Mouse (Mus musculus) CH12.LX (cell line): ENCODE data around the gene Tfr2. TPM values are rescaled to one million over a fixed set of nuclear protein-coding genes. Genes with fewer than 3 reads are reported as not detected.
A peak's percentile ranks its signal among the peaks of the same experiment; 100 is the strongest.

Source experiments
- DNase-seq: peaks from one replicate; pipeline ENCODE4 v3.0.0-alpha.2; 2013; ENCODE audit errors: extremely low read depth
- H3K27ac ChIP-seq: 2 replicates; pipeline ENCODE4 v1.5.1; 2012; ENCODE audit warnings: low read depth, mild to moderate bottlenecking, control low read depth, moderate library complexity; ENCODE audit not compliant: insufficient read depth
- H3K27me3 ChIP-seq: replicated peaks from 2 replicates; pipeline ENCODE3; 2012; ENCODE audit warnings: inconsistent platforms
- H3K36me3 ChIP-seq, 2 experiments: replicated peaks in 1 of 2; 2 replicates each; pipeline versions ENCODE3 to v1.6.1; 2012; ENCODE audit warnings: inconsistent platforms in 1 of 2, low read length in 1 of 2, mild to moderate bottlenecking in 1 of 2, mixed read lengths in 1 of 2, moderate library complexity in 1 of 2; ENCODE audit not compliant: control insufficient read depth in 1 of 2, insufficient read depth in 1 of 2
- H3K4me1 ChIP-seq, 2 experiments: 2 replicates each; pipeline ENCODE4 v1.6.1; 2012; ENCODE audit warnings: inconsistent platforms in 1 of 2, moderate library complexity in 1 of 2; ENCODE audit not compliant: insufficient read depth in 2 of 2, control insufficient read depth in 1 of 2
- H3K4me2 ChIP-seq: 2 replicates; pipeline ENCODE4 v1.6.1; 2012; ENCODE audit warnings: low read depth, mild to moderate bottlenecking, control low read depth; ENCODE audit not compliant: poor library complexity, insufficient read depth, severe bottlenecking
- H3K4me3 ChIP-seq, 3 experiments: fragments of 150-350 bp in 1 of 3; sonication (generic) in 1 of 3; replicated peaks in 1 of 3; 2 replicates each; pipeline versions ENCODE3 to v1.5.1; 2011 to 2012; ENCODE audit warnings: low read depth in 2 of 3, low read length in 2 of 3, mild to moderate bottlenecking in 2 of 3, moderate library complexity in 2 of 3, control low read depth in 1 of 3, improper control_type of control experiment in 1 of 3, inconsistent platforms in 1 of 3, mixed read lengths in 1 of 3; ENCODE audit not compliant: poor library complexity in 1 of 3
- H3K79me2 ChIP-seq: replicated peaks from 2 replicates; pipeline ENCODE4 v1.6.1; 2012; ENCODE audit warnings: mild to moderate bottlenecking, moderate library complexity; ENCODE audit not compliant: control insufficient read depth, poor library complexity, insufficient read depth, severe bottlenecking; ENCODE audit errors: extremely low read depth
- H3K9ac ChIP-seq: 2 replicates; pipeline ENCODE4 v1.6.1; 2012; ENCODE audit warnings: low read depth, mild to moderate bottlenecking, control low read depth, moderate library complexity; ENCODE audit not compliant: insufficient read depth
- H3K9me3 ChIP-seq: replicated peaks from 2 replicates; pipeline ENCODE3; 2012; ENCODE audit warnings: low read length, inconsistent platforms, mixed read lengths
- CHD2 ChIP-seq: IDR thresholded peaks from 2 replicates; pipeline ENCODE4 v1.6.1; 2011; ENCODE audit warnings: low read length, improper control_type of control experiment
- IRF4 ChIP-seq: IDR thresholded peaks from 2 replicates; pipeline ENCODE4 v1.6.1; 2014; ENCODE audit warnings: low read depth, mild to moderate bottlenecking, inconsistent platforms, low read length, improper control_type of control experiment
- JUN ChIP-seq: IDR thresholded peaks from 2 replicates; pipeline ENCODE4 v1.6.1; 2011; ENCODE audit warnings: low read depth, mild to moderate bottlenecking, low read length, improper control_type of control experiment, moderate library complexity; ENCODE audit not compliant: insufficient read depth
- MAFK ChIP-seq: IDR thresholded peaks from 2 replicates; pipeline ENCODE4 v1.6.1; 2011; ENCODE audit warnings: low read length, improper control_type of control experiment; ENCODE audit not compliant: insufficient replicate concordance
- MAX ChIP-seq: IDR thresholded peaks from 2 replicates; pipeline ENCODE4 v1.6.1; 2011; ENCODE audit warnings: low read length, improper control_type of control experiment
- MEF2A ChIP-seq: IDR thresholded peaks from 2 replicates; pipeline ENCODE4 v1.6.1; 2014; ENCODE audit warnings: low read depth, mild to moderate bottlenecking, inconsistent platforms, low read length, improper control_type of control experiment, borderline replicate concordance
- NELFE ChIP-seq: IDR thresholded peaks from 2 replicates; pipeline ENCODE4 v1.6.1; 2011; ENCODE audit warnings: low read depth, low read length, improper control_type of control experiment
- POLR2A ChIP-seq: IDR thresholded peaks from 2 replicates; pipeline ENCODE4 v1.6.1; 2011; ENCODE audit warnings: low read depth, mild to moderate bottlenecking, improper control_type of control experiment, low read length
- POLR2AphosphoS2 ChIP-seq: IDR thresholded peaks from 2 replicates; pipeline ENCODE4 v1.6.1; 2011; ENCODE audit warnings: low read depth, low read length, improper control_type of control experiment
- RCOR1 ChIP-seq: conservative IDR thresholded peaks from 2 replicates; pipeline ENCODE4 v1.6.1; 2012; ENCODE audit warnings: low read depth, mild to moderate bottlenecking, inconsistent platforms, low read length, improper control_type of control experiment
- SMC3 ChIP-seq: IDR thresholded peaks from 2 replicates; pipeline ENCODE4 v1.6.1; 2011; ENCODE audit warnings: low read depth, low read length, improper control_type of control experiment
- TCF12 ChIP-seq: IDR thresholded peaks from 2 replicates; pipeline ENCODE4 v1.6.1; 2014; ENCODE audit warnings: low read depth, mild to moderate bottlenecking, inconsistent platforms, low read length, improper control_type of control experiment
- ZC3H11A ChIP-seq: IDR thresholded peaks from 2 replicates; pipeline ENCODE4 v1.6.1; 2012; ENCODE audit warnings: low read depth, mild to moderate bottlenecking, inconsistent platforms, low read length, improper control_type of control experiment
- dilution Hi-C: fragments of 300-500 bp; cut with MboI; formaldehyde crosslinking; loops from 2 replicates; pipeline ENCODE4 v1.14.3; 2020; ENCODE audit warnings: low sequenced_read_pairs; ENCODE audit not compliant: extremely low pct_unique_long_range_greater_than_20kb, extremely low pct_ligation_motif_present
- in situ Hi-C: fragments of 300-500 bp; cut with MboI; formaldehyde crosslinking; loops from 3 replicates; pipeline ENCODE4 v1.14.3; 2019; ENCODE audit warnings: low sequenced_read_pairs, low pct_ligation_motif_present, low pct_unique_long_range_greater_than_20kb, mixed read lengths
- polyA plus RNA-seq: library from polyadenylated mRNA; unstranded; fragments of >175 nt; gene quantifications from 2 replicates; pipeline ENCODE4 v1.2.1, GENCODE M21; 2012; ENCODE audit warnings: low read depth; ENCODE audit not compliant: insufficient read length
- total RNA-seq, 2 experiments: library from RNA; depleted of rRNA; stranded (reverse); fragments of 300-350 nt in 1 of 2; fragments of >200 nt in 1 of 2; gene quantifications; 2 replicates each; pipeline ENCODE4 v1.2.3; 2012 to 2014

The Tfr2 gene
- 1.3 and 2.2 TPM in 2 replicates for total RNA-seq (2012; rRNA removed)
- total RNA-seq (2014; rRNA removed): 0.50 and 0.67 TPM in 2 replicates
- polyA plus RNA-seq: 1.1 and 2.2 TPM in 2 replicates

GRCm38 (mm10) chr5:137569665-137570064, at the start of gene Tfr2:
Gene Tfr2, plus strand, starts transcription at chr5:137569840.
- H3K36me3 ChIP-seq: no peaks in the 10 kb centered on the region
- no peak for TF ChIP-seq MAFK
- no peak for TF ChIP-seq SMC3
- TF ChIP-seq NELFE: 0 out of 2 replicates have a peak, but pooled peaks have one; percentile 44
- no peak for TF ChIP-seq IRF4
- peak; percentile 49 for TF ChIP-seq POLR2A
- 0 out of 2 replicates have a peak, but pooled peaks have one; percentile 44 for TF ChIP-seq MAX
- peak; percentile 17; the same call in 1 of the 2 replicates for TF ChIP-seq TCF12
- no peak for TF ChIP-seq RCOR1

GRCm38 (mm10) chr5:137521861-137522260, 47.8 kb upstream of the Tfr2 start:
- H3K36me3 ChIP-seq: peaks cover 81 to 98% of the 10 kb centered on the region in 2 experiments
- H3K79me2 ChIP-seq: no peaks in the 10 kb centered on the region
- no peaks in the 10 kb centered on the region for H3K9me3 ChIP-seq
- H3K27me3 ChIP-seq: no peaks in the 10 kb centered on the region
- no peak overlapping the region for H3K4me3 ChIP-seq
- dilution Hi-C loops: no loop called here
- H3K9ac ChIP-seq: no peak overlapping the region
- H3K27ac ChIP-seq: no peak overlapping the region
- no peak for DNase-seq
- in situ Hi-C loops: loop anchor here (25.0 kb wide), 1 partner anchor 240 kb away; no protein-coding TSS in a partner anchor
- peaks cover 0 to 13% of the 10 kb centered on the region in 2 experiments; a peak in 2 of 4 replicates for H3K4me1 ChIP-seq
- no peak for TF ChIP-seq MEF2A
- no peak overlapping the region for H3K4me2 ChIP-seq

More at GRCm38 (mm10) chr5:137569665-137570064, at the start of gene Tfr2:
- Histone ChIP-seq H3K79me2 (no peaks in the 10 kb centered on the region), H3K4me2 (peak within 1 kb of the TSS; percentile 70), H3K4me3 (peak within 1 kb of the TSS; percentile 1 to 45 (median 29)), H3K27me3 (peaks cover 10% of the 10 kb centered on the region), H3K9ac (no peak within 1 kb of the TSS), H3K9me3 (no peaks in the 10 kb centered on the region), H3K27ac (no peak within 1 kb of the TSS), H3K4me1 (peaks cover 2 to 26% of the 10 kb centered on the region in 2 experiments)
- dilution Hi-C loops: no loop called here
- in situ Hi-C loops: loop anchor here (5.0 kb wide), 1 partner anchor 37 kb away; the partner anchor contains the start of genes Epo and Gnb2
- peak; percentile 80 for DNase-seq

- Histone ChIP-seq H3K4me3 (no peak overlapping the region), H3K27ac (no peak overlapping the region), H3K9me3 (no peaks in the 10 kb centered on the region), H3K27me3 (no peaks in the 10 kb centered on the region), H3K4me2 (no peak overlapping the region), H3K9ac (no peak overlapping the region), H3K4me1 (peaks cover 0 to 13% of the 10 kb centered on the region in 2 experiments; a peak in 2 of 4 replicates), H3K36me3 (peaks cover 85 to 98% of the 10 kb centered on the region in 2 experiments), H3K79me2 (no peaks in the 10 kb centered on the region)
- in situ Hi-C loops (loop anchor here (25.0 kb wide), 1 partner anchor 240 kb away; no protein-coding TSS in a partner anchor), dilution Hi-C loops (no loop called here)
- TF ChIP-seq POLR2AphosphoS2 (no peak), JUN (no peak), MAFK (no peak), ZC3H11A (no peak), CHD2 (no peak)
- no peak for DNase-seq
Measured at GRCm38 (mm10) chr5:137522711-137523110, 46.9 kb upstream of the Tfr2 start.
